Mouse (Mus musculus) cerebellum, adult 8-10 months (tissue): ENCODE results near the gene Copa.

Experiments
- DNase-seq: peaks from one replicate; pipeline ENCODE4 v3.0.0; 2022

The Copa gene

GRCm38 (mm10) chr1:172094295-172094694, 12.0 kb downstream of the Copa start:
- no peak for DNase-seq

DNA sequence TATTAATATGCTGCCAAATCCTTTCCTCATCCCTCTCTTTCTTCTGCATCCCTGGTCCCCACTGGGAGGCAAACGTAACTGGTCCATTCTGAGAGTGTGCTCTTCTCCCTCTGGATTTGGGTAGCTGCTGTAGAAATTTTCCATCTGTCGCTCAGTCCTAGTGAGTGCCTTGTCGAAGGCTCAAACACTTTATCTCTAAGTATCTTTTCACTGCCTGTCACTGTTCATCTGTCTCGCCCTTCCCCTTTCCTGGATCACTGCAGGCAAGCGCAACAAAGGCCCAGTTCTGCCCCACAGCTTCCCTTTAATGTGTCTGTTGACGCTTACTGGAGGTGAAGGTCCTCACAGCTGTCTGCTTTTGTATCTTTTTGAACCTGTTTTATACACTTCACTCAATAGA, 12.9 kb downstream of the Copa start:
- DNase-seq, result no peak

- peak; percentile 22 for DNase-seq
These were observed 17.1 kb downstream of the Copa start for GRCm38 (mm10) chr1:172099325-172100033.

GRCm38 (mm10) chr1:172103619-172104018, 21.3 kb downstream of the Copa start:
- DNase-seq, result no peak

- no peak for DNase-seq
These were observed 22.8 kb downstream of the Copa start for GRCm38 (mm10) chr1:172105101-172105500.

GRCm38 (mm10) chr1:172107777-172108477, 25.6 kb downstream of the Copa start:
- no peak for DNase-seq

DNA sequence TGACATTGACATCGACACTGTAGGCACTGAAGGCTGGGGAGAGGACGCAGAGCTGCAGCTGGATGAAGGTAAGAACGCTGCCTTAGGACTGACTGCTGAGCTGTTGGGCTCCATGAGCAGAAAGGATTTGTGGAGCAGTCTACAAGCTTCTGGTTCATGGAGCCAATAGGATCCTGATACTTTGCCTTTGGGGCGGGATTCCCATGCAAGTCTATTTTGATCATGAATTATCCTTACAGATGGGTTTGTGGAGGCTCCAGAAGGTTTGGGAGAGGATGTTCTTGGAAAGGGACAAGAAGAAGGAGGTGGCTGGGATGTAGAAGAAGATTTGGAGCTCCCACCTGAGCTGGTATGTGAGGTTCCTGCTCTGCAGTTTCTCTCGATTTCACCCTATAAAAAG, 34.6 kb downstream of the Copa start:
- no peak for DNase-seq

GRCm38 (mm10) chr1:172119100-172119499, 36.8 kb downstream of the Copa start:
- DNase-seq, result no peak

- peak; percentile 35 for DNase-seq
These were observed 37.4 kb downstream of the Copa start for GRCm38 (mm10) chr1:172119720-172120119.

DNA sequence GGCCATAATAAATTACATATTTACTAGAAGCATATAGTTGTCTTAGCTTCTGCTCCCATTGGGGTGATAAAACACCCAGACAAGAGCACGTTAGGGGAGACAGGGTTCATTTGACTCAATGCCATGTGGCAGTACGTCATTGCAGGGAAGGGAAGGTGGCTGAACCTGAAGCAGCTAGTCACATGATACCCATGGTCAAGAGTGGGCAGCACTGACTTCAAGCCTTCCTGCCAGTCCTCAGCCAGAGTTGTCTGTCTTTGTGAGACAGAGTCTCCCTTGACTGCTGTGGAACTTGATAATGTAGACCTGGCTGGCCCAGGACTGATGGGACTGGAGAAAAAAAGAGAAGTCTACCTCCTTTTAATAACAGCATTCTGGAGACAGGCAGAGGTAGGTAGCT, 40.3 kb downstream of the Copa start:
- DNase-seq, result no peak

- no peak for DNase-seq
These were observed 42.2 kb downstream of the Copa start for GRCm38 (mm10) chr1:172124572-172124971.

- DNase-seq, result peak; percentile 66
These were observed 44.3 kb downstream of the Copa start, which contains the start of gene Pex19 for GRCm38 (mm10) chr1:172126376-172127347. Gene Pex19, plus strand, starts transcription at chr1:172126755.

- DNase-seq, result no peak
These were observed 45.2 kb downstream of the Copa start for GRCm38 (mm10) chr1:172127487-172127886.

- no peak for DNase-seq
These were observed 46.2 kb downstream of the Copa start for GRCm38 (mm10) chr1:172128563-172128962.

DNA sequence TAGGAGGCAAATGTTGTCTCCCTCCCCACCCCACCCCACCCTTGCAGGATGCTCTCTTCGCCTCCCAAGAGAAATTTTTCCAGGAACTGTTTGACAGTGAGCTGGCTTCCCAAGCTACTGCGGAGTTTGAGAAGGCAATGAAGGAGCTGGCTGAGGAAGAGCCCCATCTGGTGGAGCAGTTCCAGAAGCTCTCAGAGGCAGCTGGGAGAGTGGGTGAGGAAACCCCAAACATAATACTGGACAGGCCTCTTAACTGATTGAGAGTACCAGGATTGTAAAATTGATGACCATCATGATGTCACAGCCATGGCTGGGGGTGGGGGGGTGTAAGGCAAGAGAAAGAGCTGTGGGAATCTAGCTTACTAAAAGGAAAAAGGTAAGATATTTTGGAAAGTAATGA, 46.8 kb downstream of the Copa start:
- DNase-seq, result no peak

- no peak for DNase-seq
These were observed 47.5 kb downstream of the Copa start for GRCm38 (mm10) chr1:172129780-172130179.

DNA sequence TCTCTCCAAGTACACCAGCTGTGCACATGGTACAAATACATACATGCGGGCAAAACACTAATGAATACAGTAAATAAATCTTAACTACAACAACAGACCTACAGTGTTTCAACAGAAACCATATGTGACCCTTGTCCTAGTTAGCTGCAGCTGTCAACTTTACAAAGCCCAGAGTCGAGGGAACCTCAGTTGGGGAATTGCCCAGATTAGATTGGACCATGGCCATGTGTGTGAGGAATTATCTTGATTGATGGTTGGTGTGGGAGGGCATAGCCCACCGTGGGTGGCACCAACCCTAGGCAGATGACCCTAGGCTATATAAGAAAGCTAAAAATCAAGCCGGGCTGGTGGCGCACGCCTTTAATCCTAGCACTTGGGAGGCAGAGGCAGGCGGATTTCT, 50.0 kb downstream of the Copa start:
- DNase-seq, result no peak

GRCm38 (mm10) chr1:172133535-172133934, 51.2 kb downstream of the Copa start:
- no peak for DNase-seq

DNA sequence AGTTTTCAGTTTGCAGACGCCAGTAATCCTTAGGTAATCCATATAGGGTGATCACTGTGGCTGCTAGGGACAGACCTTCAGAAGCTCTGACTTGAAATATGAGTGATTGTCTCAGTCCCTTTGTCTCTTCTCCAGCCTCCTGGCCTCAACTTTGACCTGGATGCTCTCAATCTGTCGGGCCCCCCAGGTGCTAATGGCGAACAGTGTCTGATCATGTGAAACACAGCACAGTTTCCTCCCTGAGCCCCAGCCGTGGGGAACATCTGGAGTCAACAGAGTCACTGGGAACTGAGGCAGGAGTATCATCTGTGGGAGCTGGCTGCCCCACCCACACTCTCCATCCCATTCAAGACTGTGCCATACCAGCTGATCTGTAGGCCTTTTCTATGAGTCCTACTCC, 51.7 kb downstream of the Copa start:
- no peak for DNase-seq

GRCm38 (mm10) chr1:172140160-172140559, 57.8 kb downstream of the Copa start:
- no peak for DNase-seq

GRCm38 (mm10) chr1:172140825-172141224, 58.5 kb downstream of the Copa start:
- no peak for DNase-seq

DNA sequence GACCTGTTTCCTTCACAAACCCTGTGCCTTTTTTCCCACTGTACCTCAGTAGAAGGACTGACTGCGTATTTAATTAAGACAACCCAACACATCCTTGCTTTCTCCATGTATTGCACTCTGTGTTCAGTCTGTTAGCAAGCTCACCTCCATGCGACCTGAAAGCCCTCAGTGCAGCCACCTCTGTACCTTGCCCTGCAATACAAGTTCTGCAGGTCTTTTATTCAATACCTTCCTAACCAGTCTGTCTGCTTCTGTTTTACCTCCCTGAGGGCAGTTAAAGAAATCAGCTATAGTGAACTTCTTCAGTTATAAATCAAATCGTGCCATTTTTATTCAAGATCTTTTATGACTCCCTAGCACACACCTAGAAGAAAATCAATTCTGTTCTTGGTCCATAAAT, 59.2 kb downstream of the Copa start:
- no peak for DNase-seq

DNA sequence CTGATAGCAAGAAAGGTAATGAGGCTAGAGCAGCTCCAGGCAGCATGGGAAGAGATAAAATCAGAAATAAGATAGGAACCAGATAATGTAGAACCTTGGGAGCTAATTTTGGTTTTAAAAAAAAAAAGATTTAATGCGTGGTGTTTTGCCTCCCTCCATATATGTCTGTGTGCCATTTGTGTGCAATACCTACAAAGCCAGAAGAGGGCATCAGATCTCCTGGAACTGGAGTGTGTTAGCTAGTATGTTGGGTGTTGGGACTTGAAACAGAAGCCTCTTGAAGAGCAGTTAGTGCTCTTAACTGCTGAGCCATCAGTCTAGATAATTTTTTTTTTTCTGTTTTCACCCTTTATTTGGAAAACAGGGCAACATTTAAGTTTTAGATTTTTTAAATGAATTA, 61.2 kb downstream of the Copa start:
- DNase-seq, result peak; percentile 49
